Mouse (Mus musculus): ENCODE data around the gene 6030468B19Rik.

- TF ChIP-seq CTCF (IDR thresholded peaks at IDR 0.05 in 2 of 3, conservative IDR thresholded peaks at IDR 0.05 in 1 of 3; ENCODE audit: control insufficient read depth in 1 of 3, insufficient read depth in 1 of 3, low read depth in 2 of 3, low read length in 3 of 3, poor library complexity in 1 of 3, severe bottlenecking in 1 of 3) (peak; percentile 80 to 95 (median 87)), KAT2A (conservative IDR thresholded peaks at IDR 0.05; ENCODE audit: low read depth, low read length) (no peak), EP300 (IDR thresholded peaks at IDR 0.05; ENCODE audit: low read depth in 1 of 2, low read length in 2 of 2) (no peak; a peak in 1 of 4 replicates), GATA1 (IDR thresholded peaks at IDR 0.05; ENCODE audit: low read depth, low read length) (no peak)
Observed at GRCm38 (mm10) chr11:117824060-117824969, 26.9 kb downstream of the 6030468B19Rik start.

Measured in MEL (cell line).